Mouse (Mus musculus): ENCODE measurements around the gene Wbp1l. TPM values are rescaled to one million over a fixed set of nuclear protein-coding genes. Genes with fewer than 3 reads are reported as not detected.

Gene Wbp1l
- polyA plus RNA-seq, 1 experiment = 1.9 TPM

GRCm38 (mm10) chr19:46623194-46623667 is 24.3 kb downstream of the Wbp1l start:
- Histone ChIP-seq H3K27me3 (ENCODE audit: control insufficient read depth) (no peaks in the 10 kb centered on the region), H3K4me3 (replicated peaks) (no peak overlapping the region), H3K36me3 (ENCODE audit: control insufficient read depth) (peaks cover 17% of the 10 kb centered on the region), H3K9me3 (ENCODE audit: control insufficient read depth, low read length) (no peaks in the 10 kb centered on the region), H3K4me1 (ENCODE audit: control insufficient read depth) (peaks cover 3% of the 10 kb centered on the region)
- TF ChIP-seq TAL1 (IDR thresholded peaks at IDR 0.05; ENCODE audit: low read length) = no peak
- TF ChIP-seq GATA1 (IDR thresholded peaks at IDR 0.05; ENCODE audit: low read length) = no peak

DNA sequence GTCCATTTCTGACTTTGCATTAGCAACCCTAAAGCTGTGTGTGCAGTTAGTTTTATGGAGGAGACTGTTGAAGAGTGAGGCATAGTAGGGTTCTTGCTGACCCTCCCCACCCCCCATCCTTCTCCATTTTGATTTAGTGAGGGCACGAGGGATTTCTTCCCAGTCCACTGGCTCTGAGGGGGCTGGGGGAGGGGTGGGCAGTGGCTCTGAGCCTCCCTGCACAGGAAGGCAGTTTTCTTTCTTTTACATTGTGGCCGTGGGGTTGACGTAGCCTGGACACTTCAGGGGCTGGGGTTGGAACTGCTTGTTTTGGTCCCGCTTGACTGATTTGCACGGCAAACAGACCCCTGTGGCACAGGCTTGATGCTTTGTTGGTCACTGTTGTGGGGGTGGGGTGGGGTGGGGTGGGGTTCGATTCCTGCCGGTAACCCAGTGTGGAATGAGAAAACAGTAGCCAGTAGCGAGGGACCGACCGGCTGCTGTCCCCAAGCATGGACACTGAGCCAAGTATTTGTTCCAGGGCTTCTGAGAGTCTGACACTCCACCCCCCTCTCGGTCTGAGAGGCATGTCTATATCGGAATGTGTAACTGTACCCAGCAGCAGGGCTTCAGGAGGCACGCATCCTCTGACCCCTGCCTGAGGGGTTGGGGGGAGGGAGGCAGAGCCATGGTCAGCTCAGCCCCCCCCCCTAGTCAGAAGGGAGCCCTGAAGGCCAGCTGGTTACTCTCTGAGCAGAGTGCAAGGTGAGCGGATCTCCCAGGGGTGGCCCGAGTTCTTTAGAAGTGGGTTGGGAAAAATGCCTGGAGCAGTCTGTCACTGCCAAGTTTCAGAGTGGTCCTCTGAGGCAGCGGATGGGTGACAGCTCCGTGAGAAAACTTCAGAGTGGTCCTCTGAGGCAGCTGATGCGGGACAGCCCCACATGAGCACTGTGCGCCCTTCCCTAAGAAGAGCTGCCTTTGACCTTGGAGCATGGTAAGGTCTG is 25.2 kb downstream of the Wbp1l start:
- no peak overlapping the region for H3K4me3 ChIP-seq (replicated peaks)
- peaks cover 19% of the 10 kb centered on the region for H3K36me3 ChIP-seq (ENCODE audit: control insufficient read depth)
- H3K4me1 ChIP-seq (ENCODE audit: control insufficient read depth) = peaks cover 3% of the 10 kb centered on the region
- TF ChIP-seq TAL1 (IDR thresholded peaks at IDR 0.05; ENCODE audit: low read length) = no peak
- no peak for TF ChIP-seq GATA1 (IDR thresholded peaks at IDR 0.05; ENCODE audit: low read length)
- no peaks in the 10 kb centered on the region for H3K9me3 ChIP-seq (ENCODE audit: control insufficient read depth, low read length)
- no peaks in the 10 kb centered on the region for H3K27me3 ChIP-seq (ENCODE audit: control insufficient read depth)

DNA sequence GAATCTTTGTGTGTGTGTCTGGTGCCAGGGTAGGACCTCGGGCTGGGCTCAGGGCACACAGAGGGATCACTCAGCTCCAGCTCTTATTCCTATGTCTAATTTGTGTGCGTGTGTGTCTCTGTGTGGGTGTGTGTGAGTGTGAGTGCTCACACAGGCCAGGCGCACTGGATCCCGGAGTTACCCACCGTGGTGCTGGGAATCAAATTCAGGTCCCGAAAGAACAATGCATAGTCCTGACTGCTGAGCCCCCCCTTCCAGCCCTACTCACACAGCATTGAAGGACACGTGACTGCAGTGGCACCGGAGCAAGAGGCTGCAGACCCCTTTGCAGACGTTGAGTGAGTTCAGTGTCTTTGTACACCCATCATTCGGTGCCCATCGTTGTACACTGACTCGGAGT is 26.1 kb downstream of the Wbp1l start:
- H3K36me3 ChIP-seq (ENCODE audit: control insufficient read depth) = peaks cover 19% of the 10 kb centered on the region
- TF ChIP-seq GATA1 (IDR thresholded peaks at IDR 0.05; ENCODE audit: low read length) = no peak
- no peak for TF ChIP-seq TAL1 (IDR thresholded peaks at IDR 0.05; ENCODE audit: low read length)
- H3K9me3 ChIP-seq (ENCODE audit: control insufficient read depth, low read length) = no peaks in the 10 kb centered on the region
- no peaks in the 10 kb centered on the region for H3K27me3 ChIP-seq (ENCODE audit: control insufficient read depth)
- H3K4me3 ChIP-seq (replicated peaks) = no peak overlapping the region
- peaks cover 3% of the 10 kb centered on the region for H3K4me1 ChIP-seq (ENCODE audit: control insufficient read depth)

- Histone ChIP-seq H3K9me3 (ENCODE audit: control insufficient read depth, low read length) (no peaks in the 10 kb centered on the region), H3K27me3 (ENCODE audit: control insufficient read depth) (no peaks in the 10 kb centered on the region), H3K4me3 (replicated peaks) (no peak overlapping the region), H3K36me3 (ENCODE audit: control insufficient read depth) (peaks cover 19% of the 10 kb centered on the region), H3K4me1 (ENCODE audit: control insufficient read depth) (peaks cover 3% of the 10 kb centered on the region)
- TF ChIP-seq GATA1 (IDR thresholded peaks at IDR 0.05; ENCODE audit: low read length) = no peak
- TF ChIP-seq TAL1 (IDR thresholded peaks at IDR 0.05; ENCODE audit: low read length) = no peak
These were observed 26.6 kb downstream of the Wbp1l start for GRCm38 (mm10) chr19:46625519-46625918.

DNA sequence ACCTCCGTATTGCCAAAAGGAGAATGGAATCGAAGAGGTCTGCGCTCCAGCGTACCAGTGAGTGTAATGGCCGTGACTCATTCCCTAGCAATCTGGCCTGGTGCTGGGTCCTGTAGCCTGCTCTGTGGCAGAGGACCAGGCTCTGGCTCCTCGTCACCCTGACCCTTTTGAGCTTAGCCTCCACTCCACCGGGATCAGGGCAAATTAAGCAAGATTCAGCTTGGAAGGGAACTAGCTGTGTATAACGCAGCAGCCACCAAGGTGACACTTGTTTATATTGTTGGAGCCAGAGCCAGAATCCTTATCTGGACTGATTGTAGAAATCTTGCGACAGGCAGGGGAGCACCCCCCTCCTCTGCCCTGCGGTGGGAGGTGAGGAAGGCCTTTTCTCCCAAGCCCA is 29.5 kb downstream of the Wbp1l start:
- H3K4me1 ChIP-seq (ENCODE audit: control insufficient read depth) = no peaks in the 10 kb centered on the region; the same call in none of the 2 replicates
- no peaks in the 10 kb centered on the region for H3K9me3 ChIP-seq (ENCODE audit: control insufficient read depth, low read length)
- H3K4me3 ChIP-seq (replicated peaks) = no peak overlapping the region
- no peaks in the 10 kb centered on the region for H3K27me3 ChIP-seq (ENCODE audit: control insufficient read depth)
- peaks cover 27% of the 10 kb centered on the region for H3K36me3 ChIP-seq (ENCODE audit: control insufficient read depth)
- TF ChIP-seq GATA1 (IDR thresholded peaks at IDR 0.05; ENCODE audit: low read length) = no peak
- TF ChIP-seq TAL1 (IDR thresholded peaks at IDR 0.05; ENCODE audit: low read length) = no peak

GRCm38 (mm10) chr19:46629807-46630206 is 30.9 kb downstream of the Wbp1l start:
- Histone ChIP-seq H3K4me1 (ENCODE audit: control insufficient read depth) (peaks cover 7% of the 10 kb centered on the region), H3K4me3 (replicated peaks) (no peak overlapping the region), H3K9me3 (ENCODE audit: control insufficient read depth, low read length) (no peaks in the 10 kb centered on the region), H3K36me3 (ENCODE audit: control insufficient read depth) (peaks cover 24% of the 10 kb centered on the region), H3K27me3 (ENCODE audit: control insufficient read depth) (no peaks in the 10 kb centered on the region)
- no peak for TF ChIP-seq GATA1 (IDR thresholded peaks at IDR 0.05; ENCODE audit: low read length)

GRCm38 (mm10) chr19:46631637-46632036 is 32.8 kb downstream of the Wbp1l start:
- Histone ChIP-seq H3K4me3 (replicated peaks) (no peak overlapping the region), H3K4me1 (ENCODE audit: control insufficient read depth) (peaks cover 25% of the 10 kb centered on the region), H3K36me3 (ENCODE audit: control insufficient read depth) (peaks cover 24% of the 10 kb centered on the region), H3K27me3 (ENCODE audit: control insufficient read depth) (no peaks in the 10 kb centered on the region), H3K9me3 (ENCODE audit: control insufficient read depth, low read length) (no peaks in the 10 kb centered on the region)
- no peak for TF ChIP-seq GATA1 (IDR thresholded peaks at IDR 0.05; ENCODE audit: low read length)
- TF ChIP-seq TAL1 (IDR thresholded peaks at IDR 0.05; ENCODE audit: low read length) = no peak

GRCm38 (mm10) chr19:46635766-46636165 is 36.9 kb downstream of the Wbp1l start:
- H3K4me1 ChIP-seq (ENCODE audit: control insufficient read depth) = peaks cover 61% of the 10 kb centered on the region
- no peaks in the 10 kb centered on the region for H3K9me3 ChIP-seq (ENCODE audit: control insufficient read depth, low read length)
- H3K36me3 ChIP-seq (ENCODE audit: control insufficient read depth) = peaks cover 39% of the 10 kb centered on the region

GRCm38 (mm10) chr19:46637598-46637997 is 38.7 kb downstream of the Wbp1l start:
- H3K4me3 ChIP-seq (replicated peaks) = no peak overlapping the region
- peaks cover 66% of the 10 kb centered on the region for H3K4me1 ChIP-seq (ENCODE audit: control insufficient read depth)
- peaks cover 37% of the 10 kb centered on the region for H3K36me3 ChIP-seq (ENCODE audit: control insufficient read depth)

More at GRCm38 (mm10) chr19:46635766-46636165, 36.9 kb downstream of the Wbp1l start:
- TF ChIP-seq GATA1 (IDR thresholded peaks at IDR 0.05; ENCODE audit: low read length) = no peak
- no peak for TF ChIP-seq TAL1 (IDR thresholded peaks at IDR 0.05; ENCODE audit: low read length)
- no peak overlapping the region for H3K4me3 ChIP-seq (replicated peaks)
- H3K27me3 ChIP-seq (ENCODE audit: control insufficient read depth) = no peaks in the 10 kb centered on the region

More at GRCm38 (mm10) chr19:46637598-46637997, 38.7 kb downstream of the Wbp1l start:
- TF ChIP-seq TAL1 (IDR thresholded peaks at IDR 0.05; ENCODE audit: low read length) (no peak), GATA1 (IDR thresholded peaks at IDR 0.05; ENCODE audit: low read length) (peak; percentile 22; the same call in 1 of the 2 replicates)
- no peaks in the 10 kb centered on the region for H3K9me3 ChIP-seq (ENCODE audit: control insufficient read depth, low read length)
- H3K27me3 ChIP-seq (ENCODE audit: control insufficient read depth) = no peaks in the 10 kb centered on the region
